Mouse (Mus musculus) inflammation-experienced regulatory T-cells, adult 6 months (primary cell): ENCODE measurements around the gene Syne3. TPM values are rescaled to one million over a fixed set of nuclear protein-coding genes. Genes with fewer than 3 reads are reported as not detected.
A peak's percentile ranks its signal among the peaks of the same experiment; 100 is the strongest.

Source experiments
- ATAC-seq: one replicate; pipeline ENCODE4 v1.8.0; 2017
- polyA plus RNA-seq, 3 experiments: library from polyadenylated mRNA; unstranded; fragments of 100-300 nt; shearing (Covaris generic); gene quantifications; one replicate each; pipeline ENCODE4 v1.2.1; 2017

Gene Syne3
- polyA plus RNA-seq, 3 experiments from 2014 or later = 2.2 to 5.4 (median 3.0) TPM

- no peak for ATAC-seq
Observed at GRCm38 (mm10) chr12:104960421-104960820, 49.2 kb downstream of the Syne3 start.

- ATAC-seq = no peak
Observed at GRCm38 (mm10) chr12:104959966-104960365, 49.6 kb downstream of the Syne3 start.

- ATAC-seq = no peak
Observed at GRCm38 (mm10) chr12:104958263-104958662, 51.3 kb downstream of the Syne3 start.

GRCm38 (mm10) chr12:104957165-104957564 lies 52.4 kb downstream of the Syne3 start:
- ATAC-seq = no peak

- no peak for ATAC-seq
Observed at GRCm38 (mm10) chr12:104956406-104956805, 53.2 kb downstream of the Syne3 start.

GRCm38 (mm10) chr12:104955003-104955800 lies 54.4 kb downstream of the Syne3 start:
- ATAC-seq = no peak

GRCm38 (mm10) chr12:104953941-104954340 lies 55.7 kb downstream of the Syne3 start:
- ATAC-seq = no peak

- peak; percentile 81 for ATAC-seq
Observed at GRCm38 (mm10) chr12:104952458-104952857, 57.2 kb downstream of the Syne3 start.

GRCm38 (mm10) chr12:104947911-104948310 lies 61.7 kb downstream of the Syne3 start:
- no peak for ATAC-seq

GRCm38 (mm10) chr12:104946231-104946630 lies 63.4 kb downstream of the Syne3 start:
- ATAC-seq = no peak

GRCm38 (mm10) chr12:104940466-104940865 lies 69.1 kb downstream of the Syne3 start:
- ATAC-seq = no peak

GRCm38 (mm10) chr12:104940027-104940386 lies 69.6 kb downstream of the Syne3 start:
- ATAC-seq = no peak

GRCm38 (mm10) chr12:104939372-104940026 lies 70.1 kb downstream of the Syne3 start:
- peak; percentile 50 for ATAC-seq

- no peak for ATAC-seq
Observed at GRCm38 (mm10) chr12:104938935-104939334, 70.7 kb downstream of the Syne3 start.

- ATAC-seq = no peak
Observed at GRCm38 (mm10) chr12:104936223-104936622, 73.4 kb downstream of the Syne3 start.

GRCm38 (mm10) chr12:104935144-104935543 lies 74.5 kb downstream of the Syne3 start:
- ATAC-seq = no peak

- no peak for ATAC-seq
Observed at GRCm38 (mm10) chr12:104933800-104934199, 75.8 kb downstream of the Syne3 start.

GRCm38 (mm10) chr12:104933217-104933616 lies 76.4 kb downstream of the Syne3 start:
- ATAC-seq = no peak

- ATAC-seq = no peak
Observed at GRCm38 (mm10) chr12:104925765-104926164, 83.8 kb downstream of the Syne3 start.

GRCm38 (mm10) chr12:104925035-104925434 lies 84.6 kb downstream of the Syne3 start:
- no peak for ATAC-seq

- ATAC-seq = no peak
Observed at GRCm38 (mm10) chr12:104924546-104924945, 85.1 kb downstream of the Syne3 start.

- ATAC-seq = no peak
Observed at GRCm38 (mm10) chr12:104923948-104924388, 85.6 kb downstream of the Syne3 start.

GRCm38 (mm10) chr12:104922647-104923046 lies 87.0 kb downstream of the Syne3 start:
- no peak for ATAC-seq

- no peak for ATAC-seq
Observed at GRCm38 (mm10) chr12:104921071-104921470, 88.5 kb downstream of the Syne3 start.
